Mouse (Mus musculus): ENCODE results near the gene Tmem30a. TPM values are rescaled to one million over a fixed set of nuclear protein-coding genes. Genes with fewer than 3 reads are reported as not detected.

Tmem30a gene
- 111 TPM for polyA plus RNA-seq (2014; fragmentation: Illumina TruSeq; extraction: RNeasy Lipid Tissue Mini Kit (QIAGEN cat#74804); ENCODE audit: insufficient read depth, low read depth, low replicate concordance)

GRCm38 (mm10) chr9:79792841-79793835 lies at the start of gene Tmem30a:
Gene Tmem30a (minus strand): TSS chr9:79793507.

DNA sequence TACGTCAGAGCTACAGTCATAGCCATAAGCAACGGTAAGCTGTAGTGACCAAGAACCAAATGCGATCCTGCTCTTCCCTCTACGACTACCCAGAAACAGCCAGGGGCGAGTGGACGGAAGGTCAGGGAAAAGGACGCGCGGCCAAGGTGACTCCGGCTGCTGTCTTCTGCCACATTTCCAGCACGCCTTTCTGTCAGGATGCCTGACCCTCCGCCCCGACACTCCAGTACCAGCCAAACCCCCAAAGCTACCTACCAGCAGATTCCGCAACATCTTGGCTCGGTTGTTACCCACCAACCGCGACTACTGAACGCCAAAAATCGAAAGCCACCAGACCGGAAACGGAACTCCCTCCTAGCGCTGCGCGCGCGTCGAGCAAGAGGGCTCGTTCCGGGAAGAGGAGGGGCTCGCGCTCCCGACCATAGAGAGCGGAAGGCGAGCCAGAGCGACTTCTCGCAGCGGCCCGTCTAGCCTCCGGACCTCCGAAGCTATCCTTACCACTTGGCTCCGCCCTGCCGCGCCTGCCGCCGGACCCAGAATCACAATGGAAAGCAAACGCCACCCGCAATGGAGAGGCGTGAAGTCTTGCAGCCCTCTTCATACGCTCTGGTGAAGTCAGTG lies 33.8 kb downstream of the Tmem30a start, which contains the start of gene Cox7a2:
Gene Cox7a2 (minus strand): TSS at position 494 of the 621 bp plus-strand sequence.

Other genes starting within 250 kb of the Tmem30a start
- gene Col12a1, start 74.7 kb downstream of the Tmem30a start, polyA plus RNA-seq (2014; fragmentation: Illumina TruSeq; extraction: RNeasy Lipid Tissue Mini Kit (QIAGEN cat#74804); ENCODE audit: insufficient read depth, low read depth, low replicate concordance): 9.2 TPM
- gene Cox7a2, start 33.6 kb downstream of the Tmem30a start, polyA plus RNA-seq (2014; fragmentation: Illumina TruSeq; extraction: RNeasy Lipid Tissue Mini Kit (QIAGEN cat#74804); ENCODE audit: insufficient read depth, low read depth, low replicate concordance): 392 TPM
- gene Filip1, start 219.3 kb upstream of the Tmem30a start, polyA plus RNA-seq (2014; fragmentation: Illumina TruSeq; extraction: RNeasy Lipid Tissue Mini Kit (QIAGEN cat#74804); ENCODE audit: insufficient read depth, low read depth, low replicate concordance): 3.2 TPM